Mouse (Mus musculus) cerebellum, adult 2 months (tissue): ENCODE results near the gene Hoga1.

Source experiments
- CTCF ChIP-seq: fragments of 200-500 bp; IDR thresholded peaks from 2 replicates; pipeline ENCODE4 v1.5.1; 2011; ENCODE audit warnings: low read depth, mild to moderate bottlenecking, control low read depth, low read length, moderate library complexity, borderline replicate concordance; ENCODE audit not compliant: insufficient read depth
- POLR2A ChIP-seq: fragments of 200-500 bp; IDR thresholded peaks from 2 replicates; pipeline ENCODE4 v1.6.1; 2011; ENCODE audit warnings: low read length, control low read depth, borderline replicate concordance; ENCODE audit not compliant: insufficient read depth

- TF ChIP-seq POLR2A (no peak), CTCF (no peak)
Observed at GRCm38 (mm10) chr19:42033611-42034010, 11.8 kb upstream of the Hoga1 start.
